Mouse (Mus musculus) CD4-positive, CD25-positive, alpha-beta regulatory T cell, adult 4 months (primary cell): ENCODE measurements around the gene Cdk18. TPM values are rescaled to one million over a fixed set of nuclear protein-coding genes. Genes with fewer than 3 reads are reported as not detected.

Source experiments
- ATAC-seq: one replicate; pipeline ENCODE4 v1.8.0; 2017
- polyA plus RNA-seq, 2 experiments: library from polyadenylated mRNA; unstranded; fragments of 100-300 nt; shearing (Covaris generic); gene quantifications; one replicate each; pipeline ENCODE4 v1.2.1; 2017

The Cdk18 gene
- polyA plus RNA-seq, 2 experiments from 2014 or later: not detected

- no peak for ATAC-seq
These were observed 28.1 kb downstream of the Cdk18 start for GRCm38 (mm10) chr1:132111411-132111810.

- no peak for ATAC-seq
These were observed 30.1 kb downstream of the Cdk18 start for GRCm38 (mm10) chr1:132109368-132109767.

DNA sequence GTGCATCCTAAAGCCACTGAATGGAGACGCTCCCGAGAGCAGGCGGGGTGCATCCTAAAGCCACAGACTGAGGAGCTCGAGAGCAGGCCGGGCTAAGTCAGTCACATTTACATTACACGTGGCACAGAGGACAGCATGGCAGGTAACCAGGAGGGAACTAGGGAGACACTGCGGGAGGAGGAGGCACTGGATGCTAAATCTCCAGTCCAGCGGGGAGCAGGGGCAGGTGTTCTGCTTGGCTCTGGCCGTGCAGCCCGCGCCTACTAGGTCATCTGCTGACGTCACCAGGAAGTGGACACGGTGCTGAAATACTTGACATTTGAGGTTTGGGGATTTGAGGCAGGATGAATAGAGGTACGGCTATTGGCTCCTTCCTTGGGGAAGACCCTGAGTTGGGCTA lies 35.1 kb downstream of the Cdk18 start:
- ATAC-seq: no peak

DNA sequence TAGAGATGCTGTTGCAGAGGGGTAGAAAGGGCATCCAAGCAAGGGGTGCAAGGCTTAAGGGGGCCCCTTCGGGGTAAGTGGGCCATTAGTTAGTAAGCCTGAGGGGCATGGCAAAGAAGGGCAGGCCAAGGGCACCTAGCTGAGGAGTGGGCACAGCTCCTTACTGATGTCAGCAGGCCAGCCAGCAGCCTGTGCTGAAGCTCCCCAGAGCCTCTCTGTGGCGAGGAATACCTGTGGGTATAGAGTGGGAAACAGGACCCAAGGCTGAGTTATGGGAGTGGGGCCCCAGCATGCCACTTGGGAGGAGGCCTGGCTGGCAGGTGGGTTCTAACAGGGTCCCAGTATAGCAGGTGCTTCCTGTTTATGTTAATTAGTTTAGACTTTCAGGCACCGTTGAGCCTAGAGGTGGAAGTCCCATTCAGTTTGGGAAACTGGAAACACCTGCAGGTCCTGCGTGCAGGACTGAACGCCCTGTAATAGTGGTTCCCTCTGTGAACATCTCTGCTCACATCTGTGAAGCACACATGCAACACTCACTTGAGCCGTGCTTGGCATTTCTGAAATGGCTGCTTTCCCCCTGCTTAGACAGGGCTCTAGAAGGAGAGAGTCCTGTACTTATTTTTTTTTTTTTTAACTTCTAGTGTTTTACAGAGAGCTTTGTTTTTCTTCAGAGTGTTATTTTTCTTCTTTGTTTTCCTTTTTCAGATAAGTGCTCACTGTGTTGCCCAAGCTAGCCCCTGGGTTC lies 37.4 kb downstream of the Cdk18 start:
- no peak for ATAC-seq

GRCm38 (mm10) chr1:132099775-132100174 lies 39.7 kb downstream of the Cdk18 start:
- ATAC-seq: no peak

DNA sequence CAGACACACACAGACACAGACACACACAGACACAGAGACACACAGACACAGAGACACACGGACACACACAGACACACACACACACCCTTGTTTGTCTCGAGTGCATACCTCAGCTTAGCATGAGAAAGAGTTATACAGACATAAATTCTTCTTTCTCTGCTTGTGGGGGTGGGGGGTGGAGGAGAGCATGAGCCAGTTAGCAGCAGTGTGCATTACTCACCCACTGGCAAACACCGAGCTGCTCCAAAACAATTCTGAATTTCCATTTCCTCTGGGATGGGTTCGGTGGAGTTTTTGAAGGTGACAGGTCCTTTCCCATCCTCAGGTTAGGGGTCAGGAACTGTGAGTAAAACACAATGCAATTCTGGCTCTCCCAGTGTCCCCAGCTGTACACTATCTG lies 40.5 kb downstream of the Cdk18 start:
- ATAC-seq: no peak

DNA sequence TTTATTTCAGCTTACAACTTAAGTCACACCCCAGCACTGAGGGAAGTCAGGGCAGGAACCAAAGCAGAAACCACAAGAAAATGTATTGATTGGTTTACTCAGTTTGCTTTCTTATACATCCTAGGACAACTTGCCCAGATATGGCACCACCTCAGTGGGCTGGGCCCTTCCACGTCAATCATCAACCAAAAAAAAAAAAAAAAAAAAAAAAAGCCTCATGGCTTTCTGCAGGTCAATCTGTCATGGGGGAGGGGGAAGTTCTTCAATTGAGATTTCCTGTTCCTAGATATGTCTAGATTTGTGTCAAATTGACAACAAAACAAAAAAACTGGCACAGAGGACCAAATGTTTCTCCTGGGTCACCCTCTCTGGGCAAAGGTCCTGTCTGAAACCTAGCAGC lies 41.4 kb downstream of the Cdk18 start:
- no peak for ATAC-seq

GRCm38 (mm10) chr1:132095356-132096004 lies 44.0 kb downstream of the Cdk18 start:
- no peak for ATAC-seq

DNA sequence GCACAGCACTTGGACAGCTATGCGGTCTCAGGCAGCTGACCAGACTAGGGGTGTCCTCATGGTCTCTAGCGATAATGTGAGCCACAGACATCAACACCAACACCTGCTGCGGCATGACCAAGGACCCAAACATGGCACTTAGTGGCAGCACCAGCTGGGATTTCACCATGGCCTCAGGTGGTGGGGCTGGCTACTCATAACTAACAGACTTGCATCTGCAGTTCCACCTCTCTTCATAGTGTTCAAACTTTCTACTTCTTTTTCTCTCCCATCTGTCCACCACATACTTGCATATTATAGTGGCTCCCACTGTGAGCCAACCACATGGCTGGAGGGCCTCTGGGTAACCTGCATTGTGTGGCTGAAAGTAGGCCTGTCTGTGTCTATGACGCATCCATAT lies 46.2 kb downstream of the Cdk18 start:
- no peak for ATAC-seq

GRCm38 (mm10) chr1:132090266-132090665 lies 49.2 kb downstream of the Cdk18 start:
- no peak for ATAC-seq

DNA sequence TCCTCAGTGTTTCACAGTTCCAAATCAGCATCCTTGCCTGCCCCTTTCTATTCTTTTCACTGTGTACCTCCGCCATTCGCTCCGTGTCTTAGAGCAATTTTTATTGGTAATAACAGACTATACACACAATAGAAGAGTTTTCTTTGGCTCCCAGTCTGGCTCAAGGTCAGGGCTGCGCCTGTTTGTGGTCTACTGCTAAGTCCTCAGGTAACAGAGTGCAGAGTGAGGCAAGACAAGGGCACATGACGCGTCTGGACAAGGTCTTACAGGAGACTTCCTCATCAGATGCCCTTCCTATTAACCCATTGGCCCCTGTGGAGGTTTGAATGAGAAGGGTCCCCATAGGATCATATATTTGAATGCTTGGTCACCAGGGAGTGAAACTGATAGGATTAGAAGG lies 49.7 kb downstream of the Cdk18 start:
- ATAC-seq: no peak

- ATAC-seq: no peak
These were observed 51.3 kb downstream of the Cdk18 start for GRCm38 (mm10) chr1:132088181-132088671.

DNA sequence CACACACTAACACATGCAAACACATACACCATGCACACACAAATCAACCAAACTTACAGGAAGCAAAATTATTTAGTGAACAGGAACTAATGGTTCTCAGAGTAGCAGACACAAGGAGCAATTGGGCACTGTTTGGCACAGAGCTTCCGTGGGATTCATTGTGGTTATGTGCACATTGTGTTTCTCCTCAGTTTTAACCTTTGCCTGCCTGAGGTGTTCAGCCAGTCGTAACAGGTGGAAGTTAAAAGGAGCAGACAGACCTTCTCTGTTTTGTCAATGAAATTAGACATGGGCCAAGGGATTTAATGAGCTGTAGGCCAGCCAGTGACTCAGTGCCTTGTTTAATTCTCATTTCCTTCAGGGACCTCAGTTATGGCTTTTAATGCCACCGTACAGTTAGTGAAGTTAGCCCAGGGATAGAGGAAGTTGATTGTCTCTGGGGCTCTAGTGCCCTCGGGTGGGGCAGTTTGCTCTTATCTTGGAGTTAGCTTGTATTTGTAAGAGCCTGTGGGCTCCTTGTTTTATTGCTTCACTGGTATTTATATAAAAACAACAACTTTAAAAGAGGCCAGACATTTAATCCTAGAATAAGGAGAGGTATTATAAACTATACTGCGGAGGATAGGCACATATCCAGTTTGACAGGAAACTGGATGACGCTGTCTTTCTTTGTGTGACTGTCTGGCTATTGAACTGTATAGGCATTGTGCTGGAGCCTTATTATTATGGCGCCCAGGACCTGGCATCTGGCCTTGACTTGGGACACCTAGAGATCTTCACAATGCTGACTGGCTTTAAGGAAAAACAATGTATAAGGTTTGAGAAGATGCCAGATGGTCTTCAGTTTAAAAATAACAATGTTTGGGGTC lies 54.1 kb downstream of the Cdk18 start:
- ATAC-seq: no peak

DNA sequence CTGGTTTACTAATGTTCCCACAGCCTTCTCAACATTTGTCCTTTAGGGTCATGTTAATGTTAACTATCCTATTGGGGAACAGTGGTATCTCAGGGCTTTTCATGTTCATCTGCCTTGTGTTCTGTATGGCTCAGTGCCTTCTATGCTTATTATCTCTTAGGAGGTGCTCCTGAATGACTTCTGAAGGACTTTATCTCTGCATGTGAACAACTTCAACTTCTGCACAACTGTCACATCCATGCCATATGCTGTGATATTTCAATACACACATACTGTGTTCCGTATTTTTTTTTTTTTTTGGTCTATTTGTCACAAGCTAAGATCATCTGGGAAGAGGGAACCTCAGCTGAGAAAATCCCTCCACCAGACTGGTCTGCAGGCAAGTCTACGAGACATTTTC lies 61.1 kb downstream of the Cdk18 start:
- no peak for ATAC-seq

DNA sequence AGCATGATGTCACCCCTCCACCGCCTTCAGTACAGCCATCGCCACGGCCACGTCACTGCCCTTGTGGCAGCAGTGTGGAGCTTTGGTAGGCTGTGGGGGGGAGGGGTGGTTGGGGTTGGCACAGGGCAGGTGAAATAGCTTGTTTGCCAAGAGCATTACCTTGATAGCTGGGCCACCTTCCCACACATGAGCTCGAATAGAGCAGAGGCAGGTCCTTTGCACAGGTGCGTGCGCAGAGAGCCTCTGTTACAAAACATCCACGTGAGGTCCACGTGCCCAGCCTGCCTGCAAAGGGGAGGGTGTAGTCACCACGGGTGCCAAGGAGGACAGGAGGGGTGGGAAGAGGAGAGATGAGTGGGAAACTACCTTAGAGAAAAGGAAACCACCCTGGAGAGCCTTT lies 63.9 kb downstream of the Cdk18 start:
- no peak for ATAC-seq

DNA sequence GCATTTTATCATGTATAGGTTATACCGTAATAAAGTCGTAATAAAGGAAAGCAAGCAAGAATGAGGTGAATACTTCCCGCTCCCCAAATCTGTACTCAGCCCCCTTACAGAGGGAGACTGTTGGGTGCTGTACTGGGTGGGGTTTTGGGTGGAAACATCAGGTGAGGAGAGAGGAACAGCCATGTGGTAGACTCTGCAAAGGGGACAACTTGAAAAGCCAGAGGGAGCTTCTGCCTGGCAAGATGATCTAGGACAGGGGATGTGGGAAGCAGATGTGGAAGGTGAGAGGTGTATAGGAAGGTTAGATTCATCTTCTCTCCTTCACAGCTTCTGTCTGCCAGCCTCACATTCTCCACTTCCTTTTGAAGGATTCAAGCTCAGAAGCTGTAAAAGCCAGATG lies 68.8 kb downstream of the Cdk18 start:
- ATAC-seq: no peak

DNA sequence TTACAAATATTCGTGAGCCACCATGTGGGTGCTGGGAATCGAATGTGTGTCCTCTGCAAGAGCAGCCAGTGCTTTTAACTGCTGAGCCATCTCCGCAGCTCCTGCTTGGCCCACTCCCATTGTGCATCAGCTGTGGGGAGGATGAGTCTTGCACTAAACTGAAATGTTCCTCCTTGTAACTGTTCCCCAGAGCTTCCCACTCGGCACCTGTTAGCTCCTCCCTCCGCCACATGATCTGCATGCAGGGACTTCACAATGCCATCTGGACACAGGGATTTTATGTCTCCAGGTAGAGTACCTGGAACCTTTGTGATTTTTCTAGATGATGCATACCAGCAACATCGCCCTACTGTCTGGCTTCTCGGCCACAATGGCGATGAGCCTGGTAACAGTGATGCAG lies 70.0 kb downstream of the Cdk18 start:
- ATAC-seq: no peak

DNA sequence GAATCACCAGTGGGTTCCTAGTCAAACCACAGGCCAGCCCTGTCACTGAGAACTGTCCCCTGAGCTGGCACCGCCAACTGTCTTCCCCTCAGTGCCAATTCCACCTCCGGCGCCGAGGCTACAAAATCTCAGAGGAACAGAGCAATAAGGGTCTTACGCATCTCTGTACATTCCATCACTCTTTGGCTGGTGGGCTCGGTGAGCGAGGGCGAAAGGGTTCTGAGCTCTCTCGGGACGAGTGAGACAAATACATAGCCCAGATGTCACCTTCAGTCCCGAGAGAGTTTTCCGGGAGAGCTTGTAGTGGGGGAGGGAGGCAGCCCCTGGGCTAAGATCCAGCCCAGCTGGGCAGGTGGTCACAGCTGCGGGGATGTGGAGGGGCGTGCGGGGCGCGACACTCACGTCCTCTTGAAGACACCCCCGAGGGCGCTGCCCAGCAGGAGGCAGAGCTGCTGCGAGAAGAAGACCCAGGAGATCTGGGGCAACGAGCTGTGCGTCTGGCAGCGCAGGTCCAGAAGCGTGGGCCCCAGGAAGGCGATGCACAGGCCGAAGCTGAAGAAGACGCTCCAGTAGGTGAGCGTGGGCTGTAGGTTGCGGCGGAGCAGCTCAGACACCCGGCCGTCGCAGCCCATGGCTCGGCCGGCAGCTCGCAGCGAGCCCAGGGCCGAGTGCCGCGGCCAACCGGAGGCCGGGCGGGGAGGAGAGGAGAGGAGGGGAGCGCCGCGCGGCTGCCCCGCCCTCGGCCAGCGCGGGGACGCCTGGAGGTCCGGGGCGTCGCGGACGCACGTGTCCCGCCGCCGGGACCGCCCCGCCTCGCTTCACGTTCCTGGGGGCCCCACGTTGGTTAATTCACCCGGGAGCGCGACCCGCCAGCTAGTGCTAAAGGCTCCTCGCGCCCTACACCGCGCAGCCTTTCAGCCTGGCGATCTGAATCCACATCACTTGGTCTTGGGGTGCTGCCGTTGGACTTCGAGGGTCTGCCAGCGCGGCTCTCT lies 71.9 kb downstream of the Cdk18 start, which contains the start of gene Mfsd4a:
Gene Mfsd4a, minus strand, starts transcription at position 802 of the 995 bp plus-strand sequence.
- ATAC-seq: no peak

DNA sequence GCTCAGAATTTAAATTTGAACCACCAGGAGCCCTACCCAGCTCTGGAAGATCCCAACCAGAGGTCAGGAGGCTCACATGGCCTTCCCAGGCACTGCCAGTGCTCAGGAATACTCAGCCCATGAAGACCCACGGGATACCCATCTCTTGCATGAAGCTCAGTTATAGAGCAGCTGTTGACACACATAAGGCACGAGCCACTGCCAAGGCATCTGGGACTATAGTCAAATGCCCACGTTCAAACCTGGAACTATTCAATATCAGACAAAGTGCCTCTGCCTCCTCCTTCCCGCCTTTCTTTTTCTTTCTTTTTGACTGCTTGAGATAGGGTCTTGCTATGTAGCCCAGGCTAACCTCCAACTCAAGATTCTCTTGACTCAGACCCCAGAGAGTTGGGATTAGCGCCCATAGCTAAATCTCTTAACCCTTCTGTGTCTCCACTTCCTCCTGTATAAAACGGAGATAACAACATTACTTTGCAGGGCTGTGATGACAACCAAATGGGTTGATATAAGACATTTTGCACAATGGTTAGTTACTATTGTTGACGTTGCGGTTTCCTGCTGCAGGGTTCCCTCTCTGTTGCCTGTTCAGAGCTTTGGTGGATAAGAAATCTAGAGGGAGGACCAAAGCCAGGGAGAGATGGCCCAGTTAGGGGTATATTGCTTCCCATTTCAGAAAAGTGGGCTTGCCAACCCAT lies 73.9 kb downstream of the Cdk18 start:
- ATAC-seq: no peak

GRCm38 (mm10) chr1:132065001-132065400 lies 74.5 kb downstream of the Cdk18 start:
- no peak for ATAC-seq

- no peak for ATAC-seq
These were observed 76.4 kb downstream of the Cdk18 start for GRCm38 (mm10) chr1:132063096-132063495.
